Mouse (Mus musculus): Measurements from ENCODE around the gene Prl. TPM values are rescaled to one million over a fixed set of nuclear protein-coding genes. Genes with fewer than 3 reads are reported as not detected.
"Not testable (repeated sequence)": the region's sequence is repeated elsewhere in the genome, so short reads cannot be mapped to it uniquely, and the experiment has no call there.

The Prl gene
- polyA plus RNA-seq, 1 experiment: not detected

- H3K4me3 ChIP-seq (ENCODE audit: insufficient read depth, low read depth, low read length): no peak overlapping the region
- no peak overlapping the region for H3K27ac ChIP-seq (ENCODE audit: insufficient read depth, low read depth, low read length)
- 80% methylated on average over 2 of the region's 2 CpGs for WGBS
- H3K36me3 ChIP-seq (ENCODE audit: control insufficient read depth, insufficient read depth, low read length): no peaks in the 10 kb centered on the region
- TF ChIP-seq CTCF (conservative IDR thresholded peaks at IDR 0.05; ENCODE audit: insufficient read depth, insufficient read length, low read depth, low read length) (no peak), POLR2A (IDR thresholded peaks at IDR 0.05; ENCODE audit: low read depth, low read length) (no peak)
- no peaks in the 10 kb centered on the region for H3K27me3 ChIP-seq (replicated peaks; ENCODE audit: control insufficient read depth, insufficient read depth, low read length)
- DNase-seq: no peak
- no peaks in the 10 kb centered on the region for H3K4me1 ChIP-seq (ENCODE audit: control insufficient read depth, insufficient read depth, low read length)
Measured at GRCm38 (mm10) chr13:27042185-27042584, 15.2 kb upstream of the Prl start.

GRCm38 (mm10) chr13:27043326-27043725, 14.0 kb upstream of the Prl start:
- Histone ChIP-seq H3K36me3 (ENCODE audit: control insufficient read depth, insufficient read depth, low read length) (no peaks in the 10 kb centered on the region), H3K4me3 (ENCODE audit: insufficient read depth, low read depth, low read length) (no peak overlapping the region), H3K4me1 (ENCODE audit: control insufficient read depth, insufficient read depth, low read length) (no peaks in the 10 kb centered on the region), H3K27me3 (replicated peaks; ENCODE audit: control insufficient read depth, insufficient read depth, low read length) (no peaks in the 10 kb centered on the region), H3K27ac (ENCODE audit: insufficient read depth, low read depth, low read length) (no peak overlapping the region)
- WGBS: 67% methylated on average over 1 of the region's 1 CpGs
- DNase-seq: no peak
- TF ChIP-seq POLR2A (IDR thresholded peaks at IDR 0.05; ENCODE audit: low read depth, low read length): no peak
- TF ChIP-seq CTCF (conservative IDR thresholded peaks at IDR 0.05; ENCODE audit: insufficient read depth, insufficient read length, low read depth, low read length): no peak

GRCm38 (mm10) chr13:27059177-27059576, 1.8 kb downstream of the Prl start:
- no peak for TF ChIP-seq POLR2A (IDR thresholded peaks at IDR 0.05; ENCODE audit: low read depth, low read length)
- no peak for TF ChIP-seq CTCF (conservative IDR thresholded peaks at IDR 0.05; ENCODE audit: insufficient read depth, insufficient read length, low read depth, low read length)
- WGBS: 89% methylated on average over 7 of the region's 7 CpGs
- Histone ChIP-seq H3K4me3 (ENCODE audit: insufficient read depth, low read depth, low read length) (no peak overlapping the region), H3K36me3 (ENCODE audit: control insufficient read depth, insufficient read depth, low read length) (no peaks in the 10 kb centered on the region), H3K27ac (ENCODE audit: insufficient read depth, low read depth, low read length) (no peak overlapping the region), H3K27me3 (replicated peaks; ENCODE audit: control insufficient read depth, insufficient read depth, low read length) (no peaks in the 10 kb centered on the region), H3K4me1 (ENCODE audit: control insufficient read depth, insufficient read depth, low read length) (no peaks in the 10 kb centered on the region)
- DNase-seq: no peak

GRCm38 (mm10) chr13:27093890-27094289, 36.5 kb downstream of the Prl start, which contains the start of gene Prl3d1:
Prl3d1 (plus strand) TSS chr13:27094190.
- H3K27ac ChIP-seq (ENCODE audit: insufficient read depth, low read depth, low read length); DNase-seq: not testable (repeated sequence)
- WGBS: 92% methylated on average over 5 of the region's 5 CpGs

More at GRCm38 (mm10) chr13:27093890-27094289, 36.5 kb downstream of the Prl start, which contains the start of gene Prl3d1:
- H3K36me3 ChIP-seq (ENCODE audit: control insufficient read depth, insufficient read depth, low read length); H3K27me3 ChIP-seq (replicated peaks; ENCODE audit: control insufficient read depth, insufficient read depth, low read length); H3K4me1 ChIP-seq (ENCODE audit: control insufficient read depth, insufficient read depth, low read length); H3K4me3 ChIP-seq (ENCODE audit: insufficient read depth, low read depth, low read length): not testable (repeated sequence)

Other genes starting within 250 kb of the Prl start
- gene Prl3d1, start 36.6 kb downstream of the Prl start, polyA plus RNA-seq (2012; rRNA removed): not detected in 2 replicates
- not detected in 2 replicates for gene Prl3d2, start 64.1 kb downstream of the Prl start, polyA plus RNA-seq (2012; rRNA removed)
- gene Prl3d3, start 99.2 kb downstream of the Prl start, polyA plus RNA-seq (2012; rRNA removed): not detected in 2 replicates
- gene Prl3c1, start 139.1 kb downstream of the Prl start, polyA plus RNA-seq (2012; rRNA removed): not detected in 2 replicates
- gene Prl3b1, start 184.3 kb downstream of the Prl start, polyA plus RNA-seq (2012; rRNA removed): not detected in 2 replicates
- not detected in 2 replicates for gene Prl3a1, start 201.9 kb downstream of the Prl start, polyA plus RNA-seq (2012; rRNA removed)

Data from kidney, adult 2 months (tissue).